Mouse (Mus musculus): Measurements from ENCODE around the gene H2-T23. TPM values are rescaled to one million over a fixed set of nuclear protein-coding genes. Genes with fewer than 3 reads are reported as not detected.
"Not testable (repeated sequence)": the region's sequence is repeated elsewhere in the genome, so short reads cannot be mapped to it uniquely, and the experiment has no call there.

The H2-T23 gene
- total RNA-seq, 2 experiments from 2014 or later = 9.9 to 10.2 TPM

- DNase-seq (ENCODE audit: low spot score in 2 of 2) = no peak
- intact Hi-C loops (cut with DNase I) = no loop called here
Observed at GRCm38 (mm10) chr17:36025197-36025596, 7.5 kb downstream of the H2-T23 start.

- intact Hi-C loops (cut with DNase I) = no loop called here
Observed at GRCm38 (mm10) chr17:36023710-36024654, 8.7 kb downstream of the H2-T23 start.

GRCm38 (mm10) chr17:36022922-36023321 lies 9.7 kb downstream of the H2-T23 start:
- intact Hi-C loops (cut with DNase I) = no loop called here
- no peak for DNase-seq (ENCODE audit: low spot score in 2 of 2)

More at GRCm38 (mm10) chr17:36023710-36024654, 8.7 kb downstream of the H2-T23 start:
- DNase-seq (ENCODE audit: low spot score in 2 of 2) = peak in 1 of 2 experiments; percentile 60

- no peak for DNase-seq (ENCODE audit: low spot score in 2 of 2)
- intact Hi-C loops (cut with DNase I) = no loop called here
Observed at GRCm38 (mm10) chr17:36022098-36022497, 10.6 kb downstream of the H2-T23 start.

GRCm38 (mm10) chr17:36021309-36021708 lies 11.3 kb downstream of the H2-T23 start:
- intact Hi-C loops (cut with DNase I) = no loop called here
- no peak for DNase-seq (ENCODE audit: low spot score in 2 of 2)

- peak in 1 of 2 experiments; percentile 41 for DNase-seq (ENCODE audit: low spot score in 2 of 2)
- intact Hi-C loops (cut with DNase I) = no loop called here
Observed at GRCm38 (mm10) chr17:36020191-36021073, 12.2 kb downstream of the H2-T23 start, which contains the start of gene H2-T24. Gene H2-T24, minus strand, starts transcription at chr17:36020560.

GRCm38 (mm10) chr17:36019519-36019918 lies 13.1 kb downstream of the H2-T23 start:
- no peak for DNase-seq (ENCODE audit: low spot score in 2 of 2)
- intact Hi-C loops (cut with DNase I) = no loop called here

- DNase-seq (ENCODE audit: low spot score in 2 of 2) = no peak
- intact Hi-C loops (cut with DNase I) = no loop called here
Observed at GRCm38 (mm10) chr17:36018979-36019378, 13.7 kb downstream of the H2-T23 start.

- intact Hi-C loops (cut with DNase I) = no loop called here
- no peak for DNase-seq (ENCODE audit: low spot score in 2 of 2)
Observed at GRCm38 (mm10) chr17:36017046-36017445, 15.6 kb downstream of the H2-T23 start.

GRCm38 (mm10) chr17:36014977-36015376 lies 17.7 kb downstream of the H2-T23 start:
- intact Hi-C loops (cut with DNase I) = no loop called here
- no peak for DNase-seq (ENCODE audit: low spot score in 2 of 2)

- DNase-seq (ENCODE audit: low spot score in 2 of 2); intact Hi-C loops (cut with DNase I): not testable (repeated sequence)
Observed at GRCm38 (mm10) chr17:36004409-36004808, 28.2 kb downstream of the H2-T23 start.

GRCm38 (mm10) chr17:36003331-36003730 lies 29.3 kb downstream of the H2-T23 start:
- no peak for DNase-seq (ENCODE audit: low spot score in 2 of 2)
- intact Hi-C loops (cut with DNase I) = no loop called here

GRCm38 (mm10) chr17:36001966-36002365 lies 30.7 kb downstream of the H2-T23 start:
- intact Hi-C loops (cut with DNase I) = no loop called here
- peak in 1 of 2 experiments; percentile 90 for DNase-seq (ENCODE audit: low spot score in 2 of 2)

GRCm38 (mm10) chr17:36001121-36001897 lies 31.3 kb downstream of the H2-T23 start:
- intact Hi-C loops (cut with DNase I) = no loop called here
- DNase-seq (ENCODE audit: low spot score in 2 of 2) = no peak

GRCm38 (mm10) chr17:36000349-36000748 lies 32.3 kb downstream of the H2-T23 start:
- intact Hi-C loops (cut with DNase I) = no loop called here
- no peak for DNase-seq (ENCODE audit: low spot score in 2 of 2)

- no peak for DNase-seq (ENCODE audit: low spot score in 2 of 2)
- intact Hi-C loops (cut with DNase I) = loop anchor here (5.0 kb wide), 1 partner anchor 113 kb away; no protein-coding TSS in a partner anchor
Observed at GRCm38 (mm10) chr17:35999356-35999755, 33.3 kb downstream of the H2-T23 start.

GRCm38 (mm10) chr17:35998545-35999305 lies 33.9 kb downstream of the H2-T23 start:
- no peak for DNase-seq (ENCODE audit: low spot score in 2 of 2)
- intact Hi-C loops (cut with DNase I) = loop anchor here (5.0 kb wide), 1 partner anchor 114 kb away; no protein-coding TSS in a partner anchor

- intact Hi-C loops (cut with DNase I) = loop anchor here (1.0 to 5.0 kb wide), 3 partner anchors 37 to 193 kb away; partner anchors contain the start of gene H2-T3
- no peak for DNase-seq (ENCODE audit: low spot score in 2 of 2)
Observed at GRCm38 (mm10) chr17:35997713-35998510, 34.7 kb downstream of the H2-T23 start.

Data from left cerebral cortex, postnatal 25 days (tissue).